Mouse (Mus musculus) lung, embryonic 14.5 days (tissue): ENCODE data around the gene Nrxn3. TPM values are rescaled to one million over a fixed set of nuclear protein-coding genes. Genes with fewer than 3 reads are reported as not detected.

Source experiments
- ATAC-seq: fragments of 200-750 bp; cut with Nextera tagmentation; 2 replicates; pipeline ENCODE4 v1.8.0; 2017; ENCODE audit warnings: mild to moderate bottlenecking, moderate TSS enrichment, moderate library complexity; ENCODE audit not compliant: insufficient read depth
- DNase-seq: peaks from one replicate; pipeline ENCODE4 v3.0.0-alpha.2; 2015
- H3K27ac ChIP-seq: fragments of 300-500 bp; sonication (generic); 2 replicates; pipeline ENCODE4 v1.5.1; 2014; ENCODE audit warnings: low read depth, mild to moderate bottlenecking, moderate library complexity
- H3K27me3 ChIP-seq: fragments of 300-500 bp; sonication (generic); 2 replicates; pipeline ENCODE4 v1.6.1; 2014; ENCODE audit warnings: low read length, control low read depth; ENCODE audit not compliant: insufficient read depth
- H3K36me3 ChIP-seq: fragments of 300-500 bp; sonication (generic); 2 replicates; pipeline ENCODE4 v1.6.1; 2014; ENCODE audit warnings: control low read depth; ENCODE audit not compliant: insufficient read depth
- H3K4me1 ChIP-seq: fragments of 300-500 bp; sonication (generic); 2 replicates; pipeline ENCODE4 v1.6.1; 2014; ENCODE audit warnings: antibody characterized with exemption, control low read depth; ENCODE audit not compliant: insufficient read depth
- H3K4me2 ChIP-seq: fragments of 300-500 bp; sonication (generic); 2 replicates; pipeline ENCODE4 v1.6.1; 2014; ENCODE audit warnings: mild to moderate bottlenecking
- H3K4me3 ChIP-seq: fragments of 300-500 bp; sonication (generic); 2 replicates; pipeline ENCODE4 v1.5.1; 2014; ENCODE audit warnings: low read depth, low read length
- H3K9ac ChIP-seq: fragments of 300-500 bp; sonication (generic); 2 replicates; pipeline ENCODE4 v1.6.1; 2014
- H3K9me3 ChIP-seq: fragments of 300-500 bp; sonication (generic); 2 replicates; pipeline ENCODE4 v1.6.1; 2016; ENCODE audit warnings: low read depth, low read length, control low read depth
- CTCF ChIP-seq: IDR thresholded peaks from 2 replicates; pipeline ENCODE4 v1.5.1; 2016; ENCODE audit warnings: antibody characterized with exemption, low read depth
- WGBS: fragments of 180-500 bp; shearing (Covaris S2); extraction: QIAGEN DNeasy Blood & Tissue Kit; methylation state at CpG from one replicate; pipeline ENCODE4 v1.1.7; 2014; 5-methylcytosine and 5-hydroxymethylcytosine counted together
- polyA plus RNA-seq: library from polyadenylated mRNA; unstranded; fragments of >200 nt; fragmentation: Nextera tagmentation; extraction: Ambion mirVana; gene quantifications from 2 replicates; pipeline ENCODE4 v1.2.1, GENCODE M21; 2014

The Nrxn3 gene
- polyA plus RNA-seq, 1 experiment from 2014 or later = 3.9 TPM

GRCm38 (mm10) chr12:89289589-89290274, 567.1 kb downstream of the Nrxn3 start:
- H3K9me3 ChIP-seq = no peaks in the 10 kb centered on the region
- H3K36me3 ChIP-seq = no peaks in the 10 kb centered on the region
- no peak for DNase-seq
- H3K4me1 ChIP-seq = no peaks in the 10 kb centered on the region
- H3K4me3 ChIP-seq = no peak overlapping the region
- no peak overlapping the region for H3K27ac ChIP-seq
- no peak overlapping the region for H3K4me2 ChIP-seq
- H3K9ac ChIP-seq = no peak overlapping the region
- 71% methylated on average over 4 of the region's 4 CpGs for WGBS
- H3K27me3 ChIP-seq = no peaks in the 10 kb centered on the region
- ATAC-seq = no peak
- TF ChIP-seq CTCF = no peak

GRCm38 (mm10) chr12:89290736-89291574, 568.3 kb downstream of the Nrxn3 start:
- Histone ChIP-seq H3K9ac (no peak overlapping the region), H3K4me2 (no peak overlapping the region), H3K36me3 (no peaks in the 10 kb centered on the region), H3K9me3 (no peaks in the 10 kb centered on the region), H3K4me3 (no peak overlapping the region), H3K4me1 (no peaks in the 10 kb centered on the region), H3K27me3 (no peaks in the 10 kb centered on the region), H3K27ac (no peak overlapping the region)
- no peak for TF ChIP-seq CTCF
- ATAC-seq = no peak
- WGBS = 43% methylated on average over 4 of the region's 4 CpGs
- DNase-seq = no peak

- Histone ChIP-seq H3K4me1 (no peaks in the 10 kb centered on the region), H3K4me3 (no peak overlapping the region), H3K9ac (no peak overlapping the region), H3K36me3 (no peaks in the 10 kb centered on the region), H3K9me3 (no peaks in the 10 kb centered on the region), H3K27ac (no peak overlapping the region), H3K4me2 (no peak overlapping the region), H3K27me3 (no peaks in the 10 kb centered on the region)
- 31% methylated on average over 4 of the region's 4 CpGs for WGBS
- peak; percentile 90 for TF ChIP-seq CTCF
- DNase-seq = peak; percentile 92
- peak; percentile 28; the same call in 1 of the 2 replicates for ATAC-seq
These were observed 579.3 kb downstream of the Nrxn3 start for GRCm38 (mm10) chr12:89302011-89302410.

GRCm38 (mm10) chr12:89310200-89310599, 587.5 kb downstream of the Nrxn3 start:
- DNase-seq (no peak), ATAC-seq (no peak)
- H3K27ac ChIP-seq = no peak overlapping the region
- H3K9me3 ChIP-seq = no peaks in the 10 kb centered on the region
- 92% methylated on average over 1 of the region's 1 CpGs for WGBS
- no peak overlapping the region for H3K9ac ChIP-seq
- no peak for TF ChIP-seq CTCF
- no peaks in the 10 kb centered on the region for H3K36me3 ChIP-seq
- no peak overlapping the region for H3K4me2 ChIP-seq
- no peak overlapping the region for H3K4me3 ChIP-seq
- no peaks in the 10 kb centered on the region for H3K4me1 ChIP-seq
- no peaks in the 10 kb centered on the region for H3K27me3 ChIP-seq

GRCm38 (mm10) chr12:89312586-89312985, 589.9 kb downstream of the Nrxn3 start:
- H3K4me3 ChIP-seq = no peak overlapping the region
- H3K4me1 ChIP-seq = no peaks in the 10 kb centered on the region
- WGBS = 31% methylated on average over 1 of the region's 1 CpGs
- ATAC-seq = no peak
- H3K27me3 ChIP-seq = no peaks in the 10 kb centered on the region
- no peaks in the 10 kb centered on the region for H3K9me3 ChIP-seq
- no peak overlapping the region for H3K4me2 ChIP-seq
- H3K36me3 ChIP-seq = no peaks in the 10 kb centered on the region
- DNase-seq = peak; percentile 58
- H3K27ac ChIP-seq = no peak overlapping the region
- TF ChIP-seq CTCF = peak; percentile 65
- no peak overlapping the region for H3K9ac ChIP-seq

- WGBS = 42% methylated on average over 8 of the region's 8 CpGs
- Histone ChIP-seq H3K27ac (no peak overlapping the region), H3K4me1 (no peaks in the 10 kb centered on the region), H3K9ac (no peak overlapping the region), H3K36me3 (no peaks in the 10 kb centered on the region), H3K4me2 (no peak overlapping the region), H3K9me3 (no peaks in the 10 kb centered on the region), H3K4me3 (no peak overlapping the region), H3K27me3 (no peaks in the 10 kb centered on the region)
- TF ChIP-seq CTCF = no peak
- peak; percentile 38; the same call in 1 of the 2 replicates for ATAC-seq
- DNase-seq = no peak
These were observed 603.3 kb downstream of the Nrxn3 start for GRCm38 (mm10) chr12:89325864-89326560.
